Mouse (Mus musculus): ENCODE results near the gene Atp5d. TPM values are rescaled to one million over a fixed set of nuclear protein-coding genes. Genes with fewer than 3 reads are reported as not detected.

Atp5d gene
- total RNA-seq, 1 experiment = 226 TPM

DNA sequence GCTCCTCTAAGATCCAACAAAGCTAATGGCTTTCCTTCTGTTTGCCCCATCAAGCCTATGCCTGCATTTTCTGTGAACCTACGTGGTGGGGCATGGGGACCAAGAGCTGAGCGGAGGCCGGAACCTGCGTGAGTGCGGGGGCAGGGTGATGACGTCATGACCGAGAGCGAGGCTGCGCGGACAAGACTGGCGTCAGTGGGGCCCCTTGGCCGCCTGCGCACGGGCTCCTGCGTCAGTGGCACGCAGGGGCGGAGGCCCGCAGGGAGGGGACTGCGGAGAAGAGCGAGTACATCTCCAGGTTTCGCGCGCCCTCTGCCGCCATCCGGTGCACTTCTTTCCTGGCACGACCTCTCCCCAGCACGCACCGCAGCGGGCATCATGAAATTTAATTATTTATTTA, 2.8 kb downstream of the Atp5d start:
- H3K27ac ChIP-seq (ENCODE audit: insufficient read depth, low read depth, low read length, poor library complexity, severe bottlenecking) = no peak overlapping the region
- H3K4me3 ChIP-seq (ENCODE audit: insufficient read depth in 1 of 2, low read depth in 1 of 2, low read length in 2 of 2, poor library complexity in 1 of 2, severe bottlenecking in 1 of 2) = peak overlapping the region; percentile 49 to 96
- peaks cover 2 to 24% of the 10 kb centered on the region in 2 experiments; a peak in 3 of 4 replicates for H3K4me1 ChIP-seq (ENCODE audit: control insufficient read depth in 2 of 2, insufficient read depth in 2 of 2, low read length in 2 of 2, poor library complexity in 1 of 2)
- DNase-seq (ENCODE audit: low read depth, low spot score) = peak; percentile 76
- in situ Hi-C loops (cut with MboI; ENCODE audit: low sequenced_read_pairs in 2 of 2, unreplicated experiment in 2 of 2) = no loop called here
- peak overlapping the region; percentile 54; the same call in 1 of the 2 replicates for H3K9ac ChIP-seq (ENCODE audit: insufficient read depth, low read depth, low read length, poor library complexity, severe bottlenecking)
- TF ChIP-seq HCFC1 (IDR thresholded peaks at IDR 0.05; ENCODE audit: borderline replicate concordance, insufficient read depth, low read length) (peak; percentile 77), ZC3H11A (IDR thresholded peaks at IDR 0.05; ENCODE audit: borderline replicate concordance, low read depth, low read length) (no peak)
- no peaks in the 10 kb centered on the region for H3K9me3 ChIP-seq (ENCODE audit: control insufficient read depth, insufficient read depth, low read depth, low read length)
- peaks cover 26% of the 10 kb centered on the region for H3K36me3 ChIP-seq (ENCODE audit: control insufficient read depth, insufficient read depth, low read length, poor library complexity, severe bottlenecking)

GRCm38 (mm10) chr10:80141786-80142529, 3.5 kb downstream of the Atp5d start:
- H3K27ac ChIP-seq (ENCODE audit: insufficient read depth, low read depth, low read length, poor library complexity, severe bottlenecking) = peak overlapping the region; percentile 82
- in situ Hi-C loops (cut with MboI; ENCODE audit: low sequenced_read_pairs in 2 of 2, unreplicated experiment in 2 of 2) = no loop called here
- no peaks in the 10 kb centered on the region for H3K9me3 ChIP-seq (ENCODE audit: control insufficient read depth, insufficient read depth, low read depth, low read length)
- H3K36me3 ChIP-seq (ENCODE audit: control insufficient read depth, insufficient read depth, low read length, poor library complexity, severe bottlenecking) = peaks cover 26% of the 10 kb centered on the region
- H3K4me3 ChIP-seq (ENCODE audit: insufficient read depth in 1 of 2, low read depth in 1 of 2, low read length in 2 of 2, poor library complexity in 1 of 2, severe bottlenecking in 1 of 2) = peak overlapping the region; percentile 93 to 96
- no peak for TF ChIP-seq ZC3H11A (IDR thresholded peaks at IDR 0.05; ENCODE audit: borderline replicate concordance, low read depth, low read length)
- 0 out of 2 replicates have a peak, but pooled peaks have one; percentile 2 for TF ChIP-seq MAFK (IDR thresholded peaks at IDR 0.05; ENCODE audit: insufficient read depth, low read depth, low read length)
- TF ChIP-seq HCFC1 (IDR thresholded peaks at IDR 0.05; ENCODE audit: borderline replicate concordance, insufficient read depth, low read length) = peak; percentile 96
- H3K4me1 ChIP-seq (ENCODE audit: control insufficient read depth in 2 of 2, insufficient read depth in 2 of 2, low read length in 2 of 2, poor library complexity in 1 of 2) = peaks cover 2 to 28% of the 10 kb centered on the region in 2 experiments; a peak in 3 of 4 replicates
- DNase-seq (ENCODE audit: low read depth, low spot score) = peak; percentile 97
- H3K9ac ChIP-seq (ENCODE audit: insufficient read depth, low read depth, low read length, poor library complexity, severe bottlenecking) = peak overlapping the region; percentile 95

- H3K9me3 ChIP-seq (ENCODE audit: control insufficient read depth, insufficient read depth, low read depth, low read length) = no peaks in the 10 kb centered on the region
- H3K36me3 ChIP-seq (ENCODE audit: control insufficient read depth, insufficient read depth, low read length, poor library complexity, severe bottlenecking) = peaks cover 26% of the 10 kb centered on the region
- no peak for DNase-seq (ENCODE audit: low read depth, low spot score)
- H3K4me1 ChIP-seq (ENCODE audit: control insufficient read depth in 2 of 2, insufficient read depth in 2 of 2, low read length in 2 of 2, poor library complexity in 1 of 2) = peaks cover 2 to 31% of the 10 kb centered on the region in 2 experiments; a peak in 3 of 4 replicates
- no peak for TF ChIP-seq MAFK (IDR thresholded peaks at IDR 0.05; ENCODE audit: insufficient read depth, low read depth, low read length)
- H3K9ac ChIP-seq (ENCODE audit: insufficient read depth, low read depth, low read length, poor library complexity, severe bottlenecking) = peak overlapping the region; percentile 95
- H3K27ac ChIP-seq (ENCODE audit: insufficient read depth, low read depth, low read length, poor library complexity, severe bottlenecking) = peak overlapping the region; percentile 82
- H3K4me3 ChIP-seq (ENCODE audit: insufficient read depth in 1 of 2, low read depth in 1 of 2, low read length in 2 of 2, poor library complexity in 1 of 2, severe bottlenecking in 1 of 2) = peak overlapping the region; percentile 93 to 96
- in situ Hi-C loops (cut with MboI; ENCODE audit: low sequenced_read_pairs in 2 of 2, unreplicated experiment in 2 of 2) = no loop called here
These were observed 4.1 kb downstream of the Atp5d start for GRCm38 (mm10) chr10:80142530-80142925.

DNA sequence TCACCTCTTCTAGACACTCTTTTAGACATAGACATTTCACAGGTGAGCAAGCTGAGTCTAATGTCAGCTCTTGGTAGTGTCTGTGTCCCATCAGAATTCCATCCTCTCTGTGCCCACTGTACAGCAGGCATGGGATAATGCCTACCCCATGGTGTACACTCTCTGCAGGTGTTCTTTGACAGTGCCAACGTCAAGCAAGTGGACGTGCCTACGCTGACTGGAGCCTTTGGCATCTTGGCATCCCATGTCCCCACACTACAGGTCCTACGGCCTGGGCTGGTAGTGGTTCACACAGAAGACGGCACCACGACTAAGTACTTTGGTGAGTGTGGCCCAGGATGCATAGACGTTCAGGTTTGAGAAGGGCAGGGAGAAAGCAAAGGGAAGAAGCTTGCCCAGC, 5.2 kb downstream of the Atp5d start:
- Histone ChIP-seq H3K27ac (ENCODE audit: insufficient read depth, low read depth, low read length, poor library complexity, severe bottlenecking) (no peak overlapping the region), H3K9me3 (ENCODE audit: control insufficient read depth, insufficient read depth, low read depth, low read length) (no peaks in the 10 kb centered on the region), H3K4me3 (ENCODE audit: insufficient read depth in 1 of 2, low read depth in 1 of 2, low read length in 2 of 2, poor library complexity in 1 of 2, severe bottlenecking in 1 of 2) (no peak overlapping the region), H3K4me1 (ENCODE audit: control insufficient read depth in 2 of 2, insufficient read depth in 2 of 2, low read length in 2 of 2, poor library complexity in 1 of 2) (peaks cover 0 to 29% of the 10 kb centered on the region in 2 experiments; a peak in 3 of 4 replicates), H3K9ac (ENCODE audit: insufficient read depth, low read depth, low read length, poor library complexity, severe bottlenecking) (no peak overlapping the region), H3K36me3 (ENCODE audit: control insufficient read depth, insufficient read depth, low read length, poor library complexity, severe bottlenecking) (peaks cover 26% of the 10 kb centered on the region)
- DNase-seq (ENCODE audit: low read depth, low spot score) = no peak
- no peak for TF ChIP-seq MAFK (IDR thresholded peaks at IDR 0.05; ENCODE audit: insufficient read depth, low read depth, low read length)
- TF ChIP-seq CHD2 (IDR thresholded peaks at IDR 0.05; ENCODE audit: low read depth, low read length) = no peak
- no peak for TF ChIP-seq HCFC1 (IDR thresholded peaks at IDR 0.05; ENCODE audit: borderline replicate concordance, insufficient read depth, low read length)
- no peak for TF ChIP-seq ZC3H11A (IDR thresholded peaks at IDR 0.05; ENCODE audit: borderline replicate concordance, low read depth, low read length)
- TF ChIP-seq ZNF384 (IDR thresholded peaks at IDR 0.05; ENCODE audit: low read depth, low read length) = no peak
- in situ Hi-C loops (cut with MboI; ENCODE audit: low sequenced_read_pairs in 2 of 2, unreplicated experiment in 2 of 2) = no loop called here

DNA sequence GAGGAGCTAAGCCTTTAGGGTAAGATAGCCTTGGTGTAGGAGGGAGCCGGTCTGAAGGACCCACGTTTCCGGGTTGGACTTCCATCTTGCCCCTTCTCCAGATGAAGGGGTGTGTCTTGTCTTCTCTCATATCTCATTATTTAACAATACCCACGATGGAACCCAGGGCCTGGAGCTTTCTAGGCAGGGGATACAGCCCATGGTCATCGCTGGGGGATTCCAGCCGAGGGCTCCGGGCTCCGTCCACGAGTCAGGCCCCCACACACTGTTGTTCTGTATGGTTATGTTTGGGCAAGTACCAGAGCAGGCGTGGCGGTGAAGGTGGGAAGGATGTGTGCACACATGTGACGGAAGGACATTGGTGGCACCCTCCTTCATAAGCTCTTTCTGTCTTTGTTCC, 5.7 kb downstream of the Atp5d start:
- no peak overlapping the region for H3K27ac ChIP-seq (ENCODE audit: insufficient read depth, low read depth, low read length, poor library complexity, severe bottlenecking)
- H3K4me1 ChIP-seq (ENCODE audit: control insufficient read depth in 2 of 2, insufficient read depth in 2 of 2, low read length in 2 of 2, poor library complexity in 1 of 2) = peaks cover 0 to 29% of the 10 kb centered on the region in 2 experiments; a peak in 3 of 4 replicates
- DNase-seq (ENCODE audit: low read depth, low spot score) = no peak
- H3K9ac ChIP-seq (ENCODE audit: insufficient read depth, low read depth, low read length, poor library complexity, severe bottlenecking) = no peak overlapping the region
- H3K36me3 ChIP-seq (ENCODE audit: control insufficient read depth, insufficient read depth, low read length, poor library complexity, severe bottlenecking) = peaks cover 26% of the 10 kb centered on the region
- no peak for TF ChIP-seq ZNF384 (IDR thresholded peaks at IDR 0.05; ENCODE audit: low read depth, low read length)
- in situ Hi-C loops (cut with MboI; ENCODE audit: low sequenced_read_pairs in 2 of 2, unreplicated experiment in 2 of 2) = no loop called here
- H3K9me3 ChIP-seq (ENCODE audit: control insufficient read depth, insufficient read depth, low read depth, low read length) = no peaks in the 10 kb centered on the region
- no peak overlapping the region for H3K4me3 ChIP-seq (ENCODE audit: insufficient read depth in 1 of 2, low read depth in 1 of 2, low read length in 2 of 2, poor library complexity in 1 of 2, severe bottlenecking in 1 of 2)
